Mouse (Mus musculus): Measurements from ENCODE around the gene Galr2. TPM values are rescaled to one million over a fixed set of nuclear protein-coding genes. Genes with fewer than 3 reads are reported as not detected.

The Galr2 gene
- polyA plus RNA-seq, 1 experiment = 0.85 TPM

DNA sequence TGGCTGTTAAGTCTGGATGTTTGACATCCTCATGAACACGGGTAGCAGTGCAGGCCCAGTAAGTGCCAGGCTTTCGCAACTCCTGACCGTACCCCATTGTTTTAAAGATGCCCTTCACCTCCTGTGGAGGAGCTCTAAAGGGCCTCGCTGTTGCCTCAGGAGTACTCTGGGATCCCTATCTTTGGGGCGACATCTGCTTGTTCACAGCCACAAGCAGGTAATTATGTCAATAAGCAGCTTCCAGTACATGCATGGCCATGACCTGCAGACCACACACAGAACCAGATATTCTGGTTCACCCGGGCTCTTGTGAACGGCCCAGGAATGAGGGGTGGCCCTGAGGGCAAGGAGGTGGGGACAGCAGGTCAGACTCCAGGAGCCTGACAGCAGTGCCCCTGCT lies 20.5 kb upstream of the Galr2 start:
- Histone ChIP-seq H3K79me3 (ENCODE audit: low read depth) (peaks cover 9% of the 10 kb centered on the region), H3K27me3 (ENCODE audit: control insufficient read depth, insufficient read depth, insufficient read length) (no peaks in the 10 kb centered on the region), H3ac (ENCODE audit: control insufficient read depth, insufficient read length, low read depth) (no peak overlapping the region), H3K79me2 (ENCODE audit: control insufficient read depth, insufficient read depth) (peaks cover 30% of the 10 kb centered on the region), H3K36me3 (ENCODE audit: control insufficient read depth, insufficient read depth) (peaks cover 83% of the 10 kb centered on the region), H3K4me3 (ENCODE audit: insufficient read depth, poor library complexity, severe bottlenecking) (no peak overlapping the region)
- TF ChIP-seq MYOG (IDR thresholded peaks at IDR 0.05; ENCODE audit: control insufficient read depth, extremely low read depth, insufficient read length) (no peak), FOSL1 (IDR thresholded peaks at IDR 0.05; ENCODE audit: insufficient read depth, low read length, poor library complexity, severe bottlenecking) (no peak), CTCF (IDR thresholded peaks at IDR 0.05; ENCODE audit: control insufficient read depth, insufficient read depth, insufficient read length) (no peak), MYOD1 (IDR thresholded peaks at IDR 0.05; ENCODE audit: control insufficient read depth, insufficient read length, low read depth) (no peak), USF1 (IDR thresholded peaks at IDR 0.05; ENCODE audit: low read depth) (no peak), CEBPB (IDR thresholded peaks at IDR 0.05; ENCODE audit: low read depth) (peak; percentile 59), MAX (IDR thresholded peaks at IDR 0.05) (no peak)

DNA sequence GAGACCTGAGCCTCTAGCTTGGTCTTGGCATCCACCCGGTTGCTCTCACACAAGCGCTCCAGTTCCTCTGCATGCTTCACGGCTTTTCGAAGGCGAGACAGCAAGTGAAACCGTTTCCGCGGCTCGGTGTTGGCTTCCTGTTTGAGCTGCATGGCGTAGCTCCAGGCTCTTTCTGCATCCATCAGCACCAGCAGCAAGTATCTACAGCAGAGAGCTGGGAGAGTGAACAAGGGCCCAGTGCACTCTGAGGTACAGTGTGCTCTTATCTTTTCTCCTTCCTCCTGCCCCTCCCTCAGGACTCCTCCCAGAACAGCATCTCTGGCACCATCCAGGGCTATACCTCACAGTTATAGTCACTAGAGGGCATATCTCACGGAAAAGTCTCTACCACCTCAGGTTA lies 15.4 kb upstream of the Galr2 start:
- Histone ChIP-seq H3K4me3 (ENCODE audit: insufficient read depth, poor library complexity, severe bottlenecking) (no peak overlapping the region), H3ac (ENCODE audit: control insufficient read depth, insufficient read length, low read depth) (no peak overlapping the region), H3K27me3 (ENCODE audit: control insufficient read depth, insufficient read depth, insufficient read length) (no peaks in the 10 kb centered on the region), H3K79me3 (ENCODE audit: low read depth) (peaks cover 13% of the 10 kb centered on the region), H3K79me2 (ENCODE audit: control insufficient read depth, insufficient read depth) (peaks cover 21% of the 10 kb centered on the region), H3K36me3 (ENCODE audit: control insufficient read depth, insufficient read depth) (peaks cover 99% of the 10 kb centered on the region)
- TF ChIP-seq MYOG (IDR thresholded peaks at IDR 0.05; ENCODE audit: control insufficient read depth, extremely low read depth, insufficient read length) = no peak

DNA sequence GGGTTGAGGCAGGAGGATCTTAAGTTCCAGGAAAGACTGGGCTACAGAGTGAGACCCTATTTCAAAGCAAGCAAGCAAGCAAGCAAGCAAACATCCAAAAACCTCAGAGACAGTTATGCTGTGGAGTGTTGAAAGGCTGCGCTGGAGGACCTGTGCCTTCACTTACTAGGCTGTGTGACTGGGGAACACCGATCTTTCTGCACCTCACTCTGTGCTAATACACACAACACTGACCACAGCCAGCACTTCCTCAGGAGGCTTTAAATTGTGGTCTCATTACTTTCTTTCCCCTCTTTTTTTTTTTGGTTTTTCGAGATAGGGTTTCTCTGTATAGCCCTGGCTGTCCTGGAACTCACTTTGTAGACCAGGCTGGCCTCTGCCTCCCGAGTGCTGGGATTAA lies 14.9 kb upstream of the Galr2 start:
- Histone ChIP-seq H3K4me3 (ENCODE audit: insufficient read depth, poor library complexity, severe bottlenecking) (no peak overlapping the region), H3K79me2 (ENCODE audit: control insufficient read depth, insufficient read depth) (peaks cover 26% of the 10 kb centered on the region), H3ac (ENCODE audit: control insufficient read depth, insufficient read length, low read depth) (no peak overlapping the region), H3K79me3 (ENCODE audit: low read depth) (peaks cover 16% of the 10 kb centered on the region), H3K27me3 (ENCODE audit: control insufficient read depth, insufficient read depth, insufficient read length) (no peaks in the 10 kb centered on the region), H3K36me3 (ENCODE audit: control insufficient read depth, insufficient read depth) (peaks cover 94% of the 10 kb centered on the region)
- TF ChIP-seq MAX (IDR thresholded peaks at IDR 0.05) (no peak), MYOD1 (IDR thresholded peaks at IDR 0.05; ENCODE audit: control insufficient read depth, insufficient read length, low read depth) (no peak), USF1 (IDR thresholded peaks at IDR 0.05; ENCODE audit: low read depth) (no peak), FOSL1 (IDR thresholded peaks at IDR 0.05; ENCODE audit: insufficient read depth, low read length, poor library complexity, severe bottlenecking) (no peak), CEBPB (IDR thresholded peaks at IDR 0.05; ENCODE audit: low read depth) (no peak), CTCF (IDR thresholded peaks at IDR 0.05; ENCODE audit: control insufficient read depth, insufficient read depth, insufficient read length) (no peak), MYOG (IDR thresholded peaks at IDR 0.05; ENCODE audit: control insufficient read depth, extremely low read depth, insufficient read length) (no peak)

DNA sequence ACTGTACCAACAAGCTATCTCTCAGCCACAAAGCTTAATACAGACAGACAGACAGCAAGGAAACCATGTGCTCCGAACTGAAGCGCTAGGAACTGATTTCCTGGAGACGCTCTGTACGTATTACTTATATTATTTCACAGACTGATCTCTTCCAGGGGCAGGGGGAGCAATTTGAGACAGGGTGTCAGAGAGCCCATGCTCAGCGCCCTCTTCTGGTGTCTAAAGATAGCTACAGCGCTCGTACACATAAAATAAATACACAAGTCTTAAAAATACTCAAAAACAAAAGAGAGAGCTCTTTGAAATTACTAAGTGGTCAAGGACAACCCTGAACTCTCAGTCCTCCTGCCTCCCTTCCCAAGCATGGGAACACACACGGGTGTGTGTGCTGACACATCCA lies 13.1 kb upstream of the Galr2 start:
- Histone ChIP-seq H3K27me3 (ENCODE audit: control insufficient read depth, insufficient read depth, insufficient read length) (no peaks in the 10 kb centered on the region), H3K4me3 (ENCODE audit: insufficient read depth, poor library complexity, severe bottlenecking) (no peak overlapping the region), H3K36me3 (ENCODE audit: control insufficient read depth, insufficient read depth) (peaks cover 92% of the 10 kb centered on the region), H3K79me2 (ENCODE audit: control insufficient read depth, insufficient read depth) (peaks cover 44% of the 10 kb centered on the region), H3ac (ENCODE audit: control insufficient read depth, insufficient read length, low read depth) (no peak overlapping the region), H3K79me3 (ENCODE audit: low read depth) (peaks cover 33% of the 10 kb centered on the region)
- no peak for TF ChIP-seq MYOD1 (IDR thresholded peaks at IDR 0.05; ENCODE audit: control insufficient read depth, insufficient read length, low read depth)
- TF ChIP-seq CTCF (IDR thresholded peaks at IDR 0.05; ENCODE audit: control insufficient read depth, insufficient read depth, insufficient read length) = no peak
- TF ChIP-seq CEBPB (IDR thresholded peaks at IDR 0.05; ENCODE audit: low read depth) = no peak
- no peak for TF ChIP-seq MAX (IDR thresholded peaks at IDR 0.05)
- no peak for TF ChIP-seq FOSL1 (IDR thresholded peaks at IDR 0.05; ENCODE audit: insufficient read depth, low read length, poor library complexity, severe bottlenecking)
- no peak for TF ChIP-seq USF1 (IDR thresholded peaks at IDR 0.05; ENCODE audit: low read depth)
- TF ChIP-seq MYOG (IDR thresholded peaks at IDR 0.05; ENCODE audit: control insufficient read depth, extremely low read depth, insufficient read length) = no peak

DNA sequence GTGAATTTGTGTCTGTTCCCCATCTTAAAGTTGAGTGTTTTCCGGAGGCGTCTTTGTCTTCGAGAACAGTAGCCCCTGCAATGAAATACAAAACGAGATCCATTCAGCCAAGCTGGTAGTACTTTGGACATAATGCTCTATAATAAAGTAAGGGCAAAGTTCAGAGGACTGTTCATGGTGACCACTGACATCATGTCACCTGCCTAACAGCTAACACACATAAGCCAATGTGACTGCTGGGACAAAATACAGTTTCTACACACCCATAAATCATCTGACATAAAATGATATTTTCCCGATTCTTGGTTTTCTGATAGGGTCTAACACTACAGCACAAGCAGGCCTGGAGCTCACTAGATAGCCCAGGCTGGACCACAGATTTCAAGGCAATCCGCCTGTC lies 12.4 kb upstream of the Galr2 start:
- peaks cover 50% of the 10 kb centered on the region for H3K79me2 ChIP-seq (ENCODE audit: control insufficient read depth, insufficient read depth)
- peaks cover 39% of the 10 kb centered on the region for H3K79me3 ChIP-seq (ENCODE audit: low read depth)
- no peak overlapping the region for H3K4me3 ChIP-seq (ENCODE audit: insufficient read depth, poor library complexity, severe bottlenecking)
- H3K36me3 ChIP-seq (ENCODE audit: control insufficient read depth, insufficient read depth) = peaks cover 85% of the 10 kb centered on the region
- no peaks in the 10 kb centered on the region for H3K27me3 ChIP-seq (ENCODE audit: control insufficient read depth, insufficient read depth, insufficient read length)
- TF ChIP-seq CEBPB (IDR thresholded peaks at IDR 0.05; ENCODE audit: low read depth) (no peak), USF1 (IDR thresholded peaks at IDR 0.05; ENCODE audit: low read depth) (no peak), MAX (IDR thresholded peaks at IDR 0.05) (no peak), FOSL1 (IDR thresholded peaks at IDR 0.05; ENCODE audit: insufficient read depth, low read length, poor library complexity, severe bottlenecking) (no peak), MYOG (IDR thresholded peaks at IDR 0.05; ENCODE audit: control insufficient read depth, extremely low read depth, insufficient read length) (no peak), CTCF (IDR thresholded peaks at IDR 0.05; ENCODE audit: control insufficient read depth, insufficient read depth, insufficient read length) (no peak), MYOD1 (IDR thresholded peaks at IDR 0.05; ENCODE audit: control insufficient read depth, insufficient read length, low read depth) (no peak)
- H3ac ChIP-seq (ENCODE audit: control insufficient read depth, insufficient read length, low read depth) = no peak overlapping the region

DNA sequence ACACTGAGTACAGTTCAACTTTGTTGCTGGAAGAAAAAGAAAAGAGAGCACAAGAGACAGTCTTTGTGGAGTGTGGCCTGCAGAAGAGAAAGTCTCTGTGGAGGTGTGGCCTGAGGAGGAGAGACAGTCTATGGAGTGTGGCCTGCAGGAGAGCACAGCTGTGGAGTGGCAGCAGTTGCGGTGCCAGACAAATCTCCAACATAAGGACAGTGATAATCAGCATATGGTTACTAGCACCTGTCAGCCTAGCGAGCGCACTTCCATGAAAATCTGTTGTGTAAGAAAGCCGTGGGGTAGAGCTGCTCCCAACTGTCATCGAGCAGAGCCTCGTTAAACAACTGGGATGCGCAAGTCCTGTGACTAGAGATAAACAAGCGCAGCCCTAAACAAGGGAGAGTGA lies 11.2 kb upstream of the Galr2 start:
- Histone ChIP-seq H3K27me3 (ENCODE audit: control insufficient read depth, insufficient read depth, insufficient read length) (no peaks in the 10 kb centered on the region), H3K79me2 (ENCODE audit: control insufficient read depth, insufficient read depth) (peaks cover 62% of the 10 kb centered on the region), H3K79me3 (ENCODE audit: low read depth) (peaks cover 44% of the 10 kb centered on the region), H3ac (ENCODE audit: control insufficient read depth, insufficient read length, low read depth) (no peak overlapping the region), H3K4me3 (ENCODE audit: insufficient read depth, poor library complexity, severe bottlenecking) (no peak overlapping the region), H3K36me3 (ENCODE audit: control insufficient read depth, insufficient read depth) (peaks cover 73% of the 10 kb centered on the region)
- TF ChIP-seq MYOG (IDR thresholded peaks at IDR 0.05; ENCODE audit: control insufficient read depth, extremely low read depth, insufficient read length) (no peak), CEBPB (IDR thresholded peaks at IDR 0.05; ENCODE audit: low read depth) (no peak), MAX (IDR thresholded peaks at IDR 0.05) (no peak), CTCF (IDR thresholded peaks at IDR 0.05; ENCODE audit: control insufficient read depth, insufficient read depth, insufficient read length) (no peak), MYOD1 (IDR thresholded peaks at IDR 0.05; ENCODE audit: control insufficient read depth, insufficient read length, low read depth) (no peak), FOSL1 (IDR thresholded peaks at IDR 0.05; ENCODE audit: insufficient read depth, low read length, poor library complexity, severe bottlenecking) (no peak), USF1 (IDR thresholded peaks at IDR 0.05; ENCODE audit: low read depth) (no peak)
